Mouse (Mus musculus) cortical plate, adult 2 months (tissue): ENCODE results near the gene Cpa5. TPM values are rescaled to one million over a fixed set of nuclear protein-coding genes. Genes with fewer than 3 reads are reported as not detected.

Experiments
- H3K27ac ChIP-seq: fragments of 200-500 bp; 2 replicates; pipeline ENCODE4 v1.5.1; 2012; ENCODE audit warnings: low read length, control low read depth, inconsistent platforms; ENCODE audit not compliant: insufficient read depth
- H3K4me1 ChIP-seq: fragments of 200-500 bp; 2 replicates; pipeline ENCODE4 v1.6.1; 2011; ENCODE audit warnings: low read length; ENCODE audit not compliant: control insufficient read depth, insufficient read depth
- H3K4me3 ChIP-seq: fragments of 200-500 bp; 2 replicates; pipeline ENCODE4 v1.5.1; 2011; ENCODE audit warnings: mild to moderate bottlenecking, low read length, control low read depth; ENCODE audit not compliant: insufficient read depth
- CTCF ChIP-seq: fragments of 200-500 bp; IDR thresholded peaks from 2 replicates; pipeline ENCODE4 v1.5.1; 2011; ENCODE audit warnings: mild to moderate bottlenecking, control low read depth, low read length; ENCODE audit not compliant: insufficient read depth; ENCODE audit errors: extremely low read depth
- POLR2A ChIP-seq: fragments of 200-500 bp; IDR thresholded peaks from 2 replicates; pipeline ENCODE4 v1.6.1; 2011; ENCODE audit warnings: mild to moderate bottlenecking, low read length, control low read depth; ENCODE audit not compliant: insufficient read depth; ENCODE audit errors: extremely low read depth
- polyA plus RNA-seq: library from polyadenylated mRNA; depleted of rRNA; stranded (reverse); fragments of >200 nt; gene quantifications from 2 replicates; pipeline ENCODE4 v1.2.3, GENCODE M21; 2012

Gene Cpa5
- polyA plus RNA-seq, 1 experiment = 0.08 TPM

DNA sequence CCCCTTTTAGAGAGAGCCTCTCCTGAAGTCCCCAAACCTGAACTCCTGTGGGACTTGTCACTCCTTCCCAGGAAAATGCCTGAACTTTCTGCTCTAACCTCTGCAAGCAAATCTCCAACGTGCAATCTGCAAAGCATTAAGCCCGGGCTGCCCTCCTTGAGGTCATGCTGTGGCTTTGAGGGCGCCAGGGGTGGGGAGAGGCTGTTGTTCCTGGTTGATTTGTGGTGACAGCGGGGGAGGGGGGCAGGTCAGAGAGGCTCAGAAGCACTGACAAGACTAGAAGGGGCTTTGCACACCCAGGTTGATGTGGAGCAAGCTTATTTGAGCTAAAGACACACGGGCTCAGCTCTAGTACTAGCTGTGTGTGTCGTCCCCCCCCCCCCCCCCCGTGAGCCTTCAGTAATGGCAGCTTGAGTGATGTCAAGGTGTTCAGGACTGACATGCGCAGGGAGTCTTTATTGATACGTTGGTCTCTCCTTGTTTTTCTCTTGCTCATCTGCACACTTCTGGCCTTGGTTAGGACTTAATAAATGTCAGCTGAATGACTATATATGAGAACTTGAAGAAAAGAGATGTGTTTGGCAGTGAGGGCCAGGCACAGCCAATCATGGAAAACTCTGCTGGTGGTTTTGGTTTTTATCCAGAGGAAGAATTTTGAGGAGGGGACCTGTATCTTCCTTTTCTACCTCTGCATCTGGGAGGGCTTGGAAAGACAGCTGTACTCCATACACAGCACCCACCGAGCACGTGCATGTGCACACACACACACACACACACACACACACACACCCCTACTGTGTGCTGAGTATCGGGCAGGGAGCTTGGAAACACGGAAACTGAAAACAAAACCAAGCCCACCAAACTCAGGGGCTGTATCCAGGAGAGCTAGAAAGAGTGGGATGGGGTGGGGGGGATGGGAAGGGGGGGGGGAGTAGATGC lies 6.5 kb downstream of the Cpa5 start:
- H3K4me1 ChIP-seq = no peaks in the 10 kb centered on the region; the same call in 1 of the 2 replicates
- H3K4me3 ChIP-seq = peak overlapping the region; percentile 19; the same call in 1 of the 2 replicates
- H3K27ac ChIP-seq = no peak overlapping the region
- TF ChIP-seq CTCF = no peak
- no peak for TF ChIP-seq POLR2A

DNA sequence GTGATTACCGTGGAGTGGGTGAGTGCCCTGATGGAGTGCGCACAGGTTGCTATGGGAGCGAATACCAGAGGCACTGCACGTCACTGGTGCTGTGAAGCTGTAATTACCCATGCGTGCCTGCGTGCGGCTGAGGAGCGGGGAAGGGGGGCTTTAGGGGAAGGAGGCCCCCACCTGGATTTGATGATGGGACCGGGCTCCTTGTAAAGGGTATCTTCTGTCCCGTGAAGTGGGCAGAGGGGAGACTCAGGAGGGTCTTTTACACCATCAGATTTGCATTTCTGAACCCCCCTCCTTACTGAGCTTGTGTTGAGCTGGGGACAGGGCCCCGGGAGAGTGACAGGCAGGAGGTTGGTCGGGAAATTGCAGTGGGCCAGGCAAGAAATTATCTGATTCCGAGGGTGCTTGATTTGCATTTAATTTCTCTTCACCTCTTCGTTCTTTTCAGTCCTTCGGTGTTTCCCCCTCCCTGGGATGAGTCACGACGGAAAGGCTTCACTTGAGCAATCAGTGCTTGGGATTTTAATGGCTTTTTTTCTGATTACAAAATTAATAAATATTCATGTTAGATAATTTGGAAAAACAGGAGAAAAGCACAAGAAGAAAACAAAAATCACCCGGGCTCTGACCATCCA lies 7.3 kb downstream of the Cpa5 start:
- Histone ChIP-seq H3K4me1 (no peaks in the 10 kb centered on the region; the same call in 1 of the 2 replicates), H3K27ac (no peak overlapping the region), H3K4me3 (peak overlapping the region; percentile 19; the same call in 1 of the 2 replicates)
- TF ChIP-seq POLR2A = peak; percentile 40; the same call in 1 of the 2 replicates
- TF ChIP-seq CTCF = no peak

DNA sequence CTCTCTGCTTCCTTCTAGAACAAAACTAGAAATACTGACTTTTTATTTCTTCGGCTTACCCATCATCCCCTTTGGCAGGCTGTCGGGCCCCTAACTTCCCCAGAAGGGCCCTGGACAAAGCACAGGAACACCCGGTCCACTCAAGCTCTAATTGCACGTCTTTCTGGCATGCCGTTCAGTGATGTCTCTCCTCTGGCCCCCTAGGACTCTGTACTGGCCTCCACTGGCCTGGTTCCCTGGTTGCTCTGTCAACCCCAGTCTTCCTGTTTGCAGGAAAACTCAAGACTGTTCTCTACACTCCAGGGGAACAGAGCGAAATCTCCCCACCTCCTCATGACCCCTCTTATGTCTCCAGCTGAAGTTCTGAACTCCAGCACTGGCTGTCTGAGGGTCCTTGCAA lies 7.9 kb downstream of the Cpa5 start:
- TF ChIP-seq POLR2A (no peak), CTCF (no peak)
- no peak overlapping the region for H3K4me3 ChIP-seq
- no peaks in the 10 kb centered on the region; the same call in 1 of the 2 replicates for H3K4me1 ChIP-seq
- no peak overlapping the region for H3K27ac ChIP-seq

DNA sequence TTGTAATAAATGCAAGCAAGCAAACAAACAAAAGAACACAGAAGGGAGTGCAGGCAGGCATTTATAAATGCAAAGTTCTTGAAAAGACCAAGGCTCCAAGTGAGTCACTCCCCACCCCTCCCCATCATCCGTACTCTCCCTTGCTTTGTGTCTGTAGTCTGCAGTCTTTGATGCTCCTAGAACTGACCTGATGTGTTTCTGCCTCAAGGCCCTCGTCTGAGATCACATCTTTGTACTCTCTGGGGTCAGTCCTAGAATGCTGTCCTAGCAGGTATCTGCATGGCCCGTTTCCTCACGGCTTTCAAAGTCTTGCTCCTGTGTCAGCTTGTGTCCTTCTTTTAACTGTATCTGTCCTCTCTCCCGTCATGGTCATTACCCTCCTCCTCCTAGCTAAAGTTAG lies 8.8 kb downstream of the Cpa5 start:
- H3K27ac ChIP-seq = no peak overlapping the region
- no peak overlapping the region for H3K4me3 ChIP-seq
- H3K4me1 ChIP-seq = no peaks in the 10 kb centered on the region; the same call in 1 of the 2 replicates
- TF ChIP-seq CTCF = no peak
- TF ChIP-seq POLR2A = no peak

DNA sequence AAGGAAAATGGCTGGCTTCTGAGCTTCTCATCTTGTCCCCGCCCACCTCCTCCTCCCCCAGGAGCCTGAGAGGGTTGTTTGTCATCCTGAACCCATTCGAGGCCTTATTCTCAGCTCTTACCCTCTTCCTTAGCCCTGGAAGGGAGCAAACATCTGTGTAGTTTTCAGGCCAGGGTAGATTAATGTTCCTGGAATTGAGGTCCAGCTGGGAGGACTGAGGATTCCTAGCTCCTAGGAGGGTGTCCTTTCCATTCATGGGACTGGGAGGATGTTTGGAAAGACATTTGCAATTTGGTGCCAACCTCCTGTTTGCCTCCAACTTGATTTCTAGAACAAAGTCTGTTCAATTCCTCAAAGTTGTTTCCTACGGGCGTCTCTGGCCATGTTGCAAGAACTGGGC lies 9.8 kb downstream of the Cpa5 start:
- TF ChIP-seq POLR2A (no peak), CTCF (no peak)
- H3K4me1 ChIP-seq = no peaks in the 10 kb centered on the region; the same call in 1 of the 2 replicates
- no peak overlapping the region for H3K4me3 ChIP-seq
- H3K27ac ChIP-seq = no peak overlapping the region

DNA sequence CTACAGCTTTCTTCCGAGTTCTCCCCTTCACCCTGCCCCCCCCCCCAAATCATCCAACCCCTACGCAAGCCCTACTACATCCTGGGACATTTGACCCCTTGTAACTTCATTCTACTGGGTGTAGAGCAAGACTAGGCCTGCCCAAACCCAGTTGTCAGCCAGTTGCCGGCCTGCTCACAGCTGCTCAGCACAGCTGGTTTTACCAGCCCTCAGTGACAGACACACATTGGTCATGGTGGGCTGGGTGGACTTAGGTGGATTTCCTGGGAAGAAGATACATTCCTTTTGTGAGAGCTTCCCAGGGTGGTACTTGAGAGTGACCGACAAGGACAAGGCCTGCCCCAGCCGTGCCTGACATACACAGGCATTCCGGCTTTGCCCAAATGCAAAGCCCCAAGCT lies 10.2 kb downstream of the Cpa5 start:
- no peak overlapping the region for H3K4me3 ChIP-seq
- TF ChIP-seq CTCF (no peak), POLR2A (no peak)
- H3K27ac ChIP-seq = no peak overlapping the region
- no peaks in the 10 kb centered on the region; the same call in 1 of the 2 replicates for H3K4me1 ChIP-seq

DNA sequence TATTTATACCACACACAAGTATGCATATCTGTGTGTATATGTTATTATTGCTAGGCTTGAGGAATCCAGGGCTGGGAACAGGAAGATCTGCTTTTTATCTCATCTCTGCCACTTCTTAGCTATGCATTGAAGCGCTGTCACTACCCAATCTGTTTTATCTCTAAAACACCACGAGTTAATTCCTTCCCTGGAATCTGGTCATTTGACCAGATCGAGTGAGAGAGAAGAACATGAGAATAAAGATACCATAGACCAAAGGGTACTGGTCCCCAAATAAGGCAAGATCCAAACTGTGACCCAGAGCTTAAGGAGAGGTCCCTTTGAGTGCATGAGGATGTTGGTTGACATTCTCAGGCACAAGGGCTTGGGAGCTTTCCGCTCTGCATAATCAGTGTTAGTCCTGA lies 11.2 kb downstream of the Cpa5 start:
- H3K4me3 ChIP-seq = no peak overlapping the region
- H3K4me1 ChIP-seq = no peaks in the 10 kb centered on the region
- no peak for TF ChIP-seq CTCF
- TF ChIP-seq POLR2A = no peak
- no peak overlapping the region for H3K27ac ChIP-seq

DNA sequence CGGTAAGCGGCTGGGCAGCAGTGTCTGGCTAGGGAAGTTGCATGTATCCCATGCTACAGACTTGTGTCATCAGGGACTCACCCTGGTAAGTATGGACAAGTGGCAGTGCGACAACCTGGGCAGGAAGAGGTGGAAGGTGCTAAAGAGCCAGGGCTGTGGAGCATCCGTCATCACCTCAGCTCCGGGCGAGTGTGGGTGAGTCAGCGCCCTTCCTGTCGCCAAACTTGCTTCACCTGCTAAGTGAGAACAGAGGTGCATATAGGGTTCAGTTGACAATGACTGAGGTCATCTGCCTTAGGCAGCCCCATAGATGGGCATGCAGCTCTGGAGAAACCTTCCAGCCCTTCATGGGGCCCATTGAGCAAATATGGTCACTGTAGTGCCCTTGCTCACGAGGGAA lies 14.0 kb downstream of the Cpa5 start:
- no peaks in the 10 kb centered on the region for H3K4me1 ChIP-seq
- H3K27ac ChIP-seq = no peak overlapping the region
- no peak overlapping the region for H3K4me3 ChIP-seq
- TF ChIP-seq CTCF = no peak
- no peak for TF ChIP-seq POLR2A

DNA sequence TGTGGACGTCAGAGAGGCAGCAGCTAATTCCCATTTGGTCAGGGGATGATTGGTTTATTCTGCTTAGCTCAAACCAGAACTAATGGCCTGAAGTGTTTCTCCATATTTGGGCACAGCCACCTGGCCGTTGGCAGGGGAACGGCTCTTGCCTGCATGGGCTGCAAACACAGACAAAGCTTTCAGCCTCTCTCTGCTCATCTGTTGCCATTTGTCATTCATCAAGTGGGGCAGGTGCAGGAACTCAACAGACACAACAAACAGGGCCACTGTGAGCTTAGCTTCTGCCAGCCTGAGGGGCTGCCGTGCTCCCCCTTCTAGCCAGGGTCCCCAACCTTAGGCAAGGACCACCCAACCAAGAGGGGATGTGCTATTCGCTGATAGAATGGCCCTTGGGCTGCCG lies 17.3 kb downstream of the Cpa5 start:
- Histone ChIP-seq H3K4me3 (no peak overlapping the region), H3K4me1 (no peaks in the 10 kb centered on the region), H3K27ac (no peak overlapping the region)
- TF ChIP-seq CTCF (no peak), POLR2A (no peak)

DNA sequence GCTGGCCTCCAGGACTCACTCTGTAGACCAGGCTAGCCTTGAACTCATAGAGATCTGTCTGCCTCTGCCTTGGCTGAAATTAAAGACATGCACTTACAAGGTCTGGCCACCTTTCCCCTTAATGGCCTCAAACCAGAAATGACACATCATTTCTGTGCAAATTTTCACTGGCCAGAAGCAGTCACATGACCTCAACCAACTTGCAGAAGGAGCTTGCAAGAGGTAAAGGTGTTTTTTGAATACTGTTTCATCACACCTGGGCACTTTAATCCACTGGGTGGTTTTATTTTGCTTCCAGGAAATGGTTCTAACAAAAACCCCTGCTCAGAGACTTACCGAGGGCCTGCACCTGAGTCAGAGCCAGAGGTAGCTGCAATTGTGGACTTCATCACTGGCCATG lies 19.2 kb downstream of the Cpa5 start:
- no peaks in the 10 kb centered on the region for H3K4me1 ChIP-seq
- no peak overlapping the region for H3K4me3 ChIP-seq
- TF ChIP-seq CTCF = no peak
- no peak for TF ChIP-seq POLR2A
- no peak overlapping the region for H3K27ac ChIP-seq
